Mouse (Mus musculus) embryonic facial prominence, embryonic 10.5 days (tissue): ENCODE results near the gene Asf1a. TPM values are rescaled to one million over a fixed set of nuclear protein-coding genes. Genes with fewer than 3 reads are reported as not detected.
A peak's percentile ranks its signal among the peaks of the same experiment; 100 is the strongest.
"Not testable (repeated sequence)": the region's sequence is repeated elsewhere in the genome, so short reads cannot be mapped to it uniquely, and the experiment has no call there.

Experiments
- DNase-seq: peaks from one replicate; pipeline ENCODE4 v3.0.0-alpha.2; 2017; ENCODE audit warnings: low spot score
- H3K27ac ChIP-seq: fragments of 300-500 bp; sonication (generic); replicated peaks from 2 replicates; pipeline ENCODE4 v1.5.1; 2016; ENCODE audit warnings: mild to moderate bottlenecking
- H3K27me3 ChIP-seq: fragments of 300-500 bp; sonication (generic); replicated peaks from 2 replicates; pipeline ENCODE4 v1.6.1; 2016; ENCODE audit warnings: low read depth, mild to moderate bottlenecking; ENCODE audit not compliant: poor library complexity, severe bottlenecking
- H3K36me3 ChIP-seq: fragments of 300-500 bp; sonication (generic); replicated peaks from 2 replicates; pipeline ENCODE4 v1.6.1; 2016; ENCODE audit warnings: mild to moderate bottlenecking, moderate library complexity
- H3K4me1 ChIP-seq: fragments of 300-500 bp; sonication (generic); 2 replicates; pipeline ENCODE4 v1.6.1; 2016
- H3K4me3 ChIP-seq: fragments of 300-500 bp; sonication (generic); 2 replicates; pipeline ENCODE4 v1.5.1; 2016; ENCODE audit warnings: mild to moderate bottlenecking, moderate library complexity
- H3K9me3 ChIP-seq: fragments of 300-500 bp; sonication (generic); 2 replicates; pipeline ENCODE4 v1.6.1; 2016; ENCODE audit warnings: mild to moderate bottlenecking
- WGBS: fragments of 180-500 bp; shearing (Covaris S2); methylation state at CpG from one replicate; pipeline ENCODE4 v1.1.7; 2016; 5-methylcytosine and 5-hydroxymethylcytosine counted together
- polyA plus RNA-seq: library from polyadenylated mRNA; unstranded; fragments of >200 nt; fragmentation: Nextera tagmentation; extraction: Ambion mirVana; gene quantifications from 2 replicates; pipeline ENCODE4 v1.2.1, GENCODE M21; 2016

The Asf1a gene
- polyA plus RNA-seq, 1 experiment from 2014 or later = 163 TPM

GRCm38 (mm10) chr10:53608274-53608673 lies 11.7 kb downstream of the Asf1a start:
- peaks cover 94% of the 10 kb centered on the region for H3K36me3 ChIP-seq
- 90% methylated on average over 2 of the region's 2 CpGs for WGBS

GRCm38 (mm10) chr10:53612172-53612571 lies 15.6 kb downstream of the Asf1a start:
- no peaks in the 10 kb centered on the region for H3K4me1 ChIP-seq
- H3K4me3 ChIP-seq = no peak overlapping the region
- H3K27ac ChIP-seq = no peak overlapping the region
- no peaks in the 10 kb centered on the region for H3K27me3 ChIP-seq
- WGBS = 79% methylated on average over 1 of the region's 1 CpGs
- H3K36me3 ChIP-seq = peaks cover 94% of the 10 kb centered on the region
- no peak for DNase-seq
- no peaks in the 10 kb centered on the region for H3K9me3 ChIP-seq

More at GRCm38 (mm10) chr10:53608274-53608673, 11.7 kb downstream of the Asf1a start:
- Histone ChIP-seq H3K9me3 (no peaks in the 10 kb centered on the region), H3K4me1 (no peaks in the 10 kb centered on the region), H3K27ac (no peak overlapping the region), H3K4me3 (no peak overlapping the region), H3K27me3 (no peaks in the 10 kb centered on the region)
- no peak for DNase-seq

GRCm38 (mm10) chr10:53613955-53614354 lies 17.4 kb downstream of the Asf1a start:
- no peak for DNase-seq
- H3K27ac ChIP-seq = no peak overlapping the region
- WGBS = 77% methylated on average over 1 of the region's 1 CpGs
- no peaks in the 10 kb centered on the region for H3K27me3 ChIP-seq
- H3K9me3 ChIP-seq = no peaks in the 10 kb centered on the region
- no peaks in the 10 kb centered on the region for H3K4me1 ChIP-seq
- H3K36me3 ChIP-seq = peaks cover 82% of the 10 kb centered on the region
- H3K4me3 ChIP-seq = no peak overlapping the region

GRCm38 (mm10) chr10:53615850-53616616 lies 19.5 kb downstream of the Asf1a start:
- DNase-seq = no peak
- H3K36me3 ChIP-seq = peaks cover 85% of the 10 kb centered on the region

GRCm38 (mm10) chr10:53629247-53629917 lies 32.8 kb downstream of the Asf1a start:
- peaks cover 12% of the 10 kb centered on the region for H3K4me1 ChIP-seq
- peak overlapping the region; percentile 96 for H3K27ac ChIP-seq
- peaks cover 15% of the 10 kb centered on the region for H3K36me3 ChIP-seq
- peak; percentile 93 for DNase-seq
- H3K9me3 ChIP-seq = no peaks in the 10 kb centered on the region
- under 1% methylated on average over 67 of the region's 67 CpGs for WGBS
- H3K27me3 ChIP-seq = no peaks in the 10 kb centered on the region
- H3K4me3 ChIP-seq = peak overlapping the region; percentile 76

More at GRCm38 (mm10) chr10:53615850-53616616, 19.5 kb downstream of the Asf1a start:
- no peaks in the 10 kb centered on the region for H3K27me3 ChIP-seq
- no peaks in the 10 kb centered on the region for H3K9me3 ChIP-seq
- WGBS = 92% methylated on average over 8 of the region's 8 CpGs
- no peaks in the 10 kb centered on the region for H3K4me1 ChIP-seq
- no peak overlapping the region for H3K27ac ChIP-seq
- no peak overlapping the region for H3K4me3 ChIP-seq

- H3K4me3 ChIP-seq = peak overlapping the region; percentile 76
- H3K9me3 ChIP-seq = no peaks in the 10 kb centered on the region
- H3K27ac ChIP-seq = peak overlapping the region; percentile 96
- H3K36me3 ChIP-seq = peaks cover 10% of the 10 kb centered on the region
- peak; percentile 99 for DNase-seq
- peaks cover 12% of the 10 kb centered on the region for H3K4me1 ChIP-seq
- H3K27me3 ChIP-seq = no peaks in the 10 kb centered on the region
- under 1% methylated on average over 35 of the region's 35 CpGs for WGBS
These were observed 33.3 kb downstream of the Asf1a start for GRCm38 (mm10) chr10:53629918-53630250.

GRCm38 (mm10) chr10:53630339-53630738 lies 33.8 kb downstream of the Asf1a start, which contains the start of gene Mcm9:
Mcm9 (minus strand) TSS chr10:53630439.
- not testable (repeated sequence) for H3K9me3 ChIP-seq, DNase-seq, H3K27me3 ChIP-seq, H3K36me3 ChIP-seq
- H3K4me3 ChIP-seq = peak within 1 kb of the TSS; percentile 76
- WGBS = 59% methylated on average over 10 of the region's 10 CpGs
- H3K27ac ChIP-seq = peak within 1 kb of the TSS; percentile 96
- peaks cover 12% of the 10 kb centered on the region for H3K4me1 ChIP-seq

- H3K4me1 ChIP-seq = no peaks in the 10 kb centered on the region
- WGBS = 86% methylated on average over 10 of the region's 10 CpGs
- no peaks in the 10 kb centered on the region for H3K9me3 ChIP-seq
- no peak overlapping the region for H3K27ac ChIP-seq
- DNase-seq = no peak
- H3K4me3 ChIP-seq = no peak overlapping the region
- no peaks in the 10 kb centered on the region for H3K27me3 ChIP-seq
- no peaks in the 10 kb centered on the region for H3K36me3 ChIP-seq
These were observed 37.6 kb downstream of the Asf1a start for GRCm38 (mm10) chr10:53634160-53634559.

GRCm38 (mm10) chr10:53635246-53635971 lies 38.9 kb downstream of the Asf1a start:
- no peaks in the 10 kb centered on the region for H3K27me3 ChIP-seq
- H3K4me3 ChIP-seq = no peak overlapping the region
- H3K4me1 ChIP-seq = no peaks in the 10 kb centered on the region
- no peaks in the 10 kb centered on the region for H3K36me3 ChIP-seq
- no peak for DNase-seq
- H3K27ac ChIP-seq = no peak overlapping the region
- 79% methylated on average over 13 of the region's 13 CpGs for WGBS
- H3K9me3 ChIP-seq = no peaks in the 10 kb centered on the region

GRCm38 (mm10) chr10:53641507-53641906 lies 45.0 kb downstream of the Asf1a start:
- no peaks in the 10 kb centered on the region for H3K36me3 ChIP-seq
- peak; percentile 13 for DNase-seq
- no peaks in the 10 kb centered on the region for H3K4me1 ChIP-seq
- no peak overlapping the region for H3K4me3 ChIP-seq
- H3K27me3 ChIP-seq = no peaks in the 10 kb centered on the region
- no peaks in the 10 kb centered on the region for H3K9me3 ChIP-seq
- no peak overlapping the region for H3K27ac ChIP-seq

GRCm38 (mm10) chr10:53650683-53651082 lies 54.1 kb downstream of the Asf1a start:
- DNase-seq = no peak
- Histone ChIP-seq H3K4me1 (no peaks in the 10 kb centered on the region), H3K27ac (no peak overlapping the region), H3K9me3 (no peaks in the 10 kb centered on the region), H3K36me3 (no peaks in the 10 kb centered on the region), H3K27me3 (no peaks in the 10 kb centered on the region), H3K4me3 (no peak overlapping the region)
- 83% methylated on average over 2 of the region's 2 CpGs for WGBS

GRCm38 (mm10) chr10:53654239-53654638 lies 57.7 kb downstream of the Asf1a start:
- not testable (repeated sequence) for H3K36me3 ChIP-seq, H3K9me3 ChIP-seq, DNase-seq, H3K27ac ChIP-seq, H3K4me1 ChIP-seq, H3K27me3 ChIP-seq, H3K4me3 ChIP-seq
- WGBS = 80% methylated on average over 5 of the region's 5 CpGs
